Mouse (Mus musculus) gonadal fat pad, adult 2 months (tissue): Measurements from ENCODE around the gene Senp1. TPM values are rescaled to one million over a fixed set of nuclear protein-coding genes. Genes with fewer than 3 reads are reported as not detected.

Experiments used
- DNase-seq: peaks from one replicate; pipeline ENCODE4 v3.0.0-alpha.2; 2012; ENCODE audit warnings: low read depth
- polyA plus RNA-seq: library from polyadenylated mRNA; depleted of rRNA; stranded (reverse); fragments of >200 nt; gene quantifications from 2 replicates; pipeline ENCODE4 v1.2.3, GENCODE M21; 2012

Senp1 gene
- polyA plus RNA-seq, 1 experiment, result 10.8 TPM

DNA sequence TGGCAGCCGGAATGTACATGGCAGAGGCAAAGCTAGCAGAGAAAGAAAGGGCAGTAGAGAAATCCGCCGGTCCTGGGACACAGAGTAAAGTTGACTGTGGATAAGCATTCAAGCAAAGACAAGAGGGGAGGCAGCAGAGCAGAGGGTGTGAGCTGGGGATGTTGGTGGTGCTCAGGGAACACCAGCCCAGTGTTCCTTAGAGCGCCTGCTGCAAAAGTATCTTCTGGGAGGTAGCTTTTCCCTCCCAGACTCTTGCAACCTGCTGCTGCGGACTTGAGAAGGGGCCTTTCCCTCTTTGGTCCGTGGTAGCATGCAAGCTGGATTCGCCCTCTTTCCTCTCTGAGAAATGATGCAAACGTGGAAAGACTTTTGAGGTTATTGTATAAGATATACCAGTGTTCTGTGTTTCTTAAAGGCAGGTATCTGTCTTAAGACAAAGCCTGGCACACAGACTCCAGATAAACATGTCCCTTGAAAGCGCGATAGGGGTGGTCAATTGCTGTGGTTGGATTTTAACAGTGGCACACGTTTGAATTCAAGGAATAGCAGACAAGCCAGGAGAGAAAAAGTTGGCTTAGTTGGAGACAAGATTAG, 14.3 kb upstream of the Senp1 start:
- no peak for DNase-seq

- DNase-seq, result no peak
Measured at GRCm38 (mm10) chr15:98107230-98107629, 13.7 kb upstream of the Senp1 start.

GRCm38 (mm10) chr15:98106506-98106905, 13.0 kb upstream of the Senp1 start:
- DNase-seq, result no peak

GRCm38 (mm10) chr15:98102401-98102800, 8.9 kb upstream of the Senp1 start:
- no peak for DNase-seq

GRCm38 (mm10) chr15:98098519-98098918, 5.0 kb upstream of the Senp1 start:
- DNase-seq, result no peak

GRCm38 (mm10) chr15:98096957-98097356, 3.4 kb upstream of the Senp1 start:
- DNase-seq, result no peak

GRCm38 (mm10) chr15:98094905-98095304, 1.4 kb upstream of the Senp1 start:
- DNase-seq, result no peak

DNA sequence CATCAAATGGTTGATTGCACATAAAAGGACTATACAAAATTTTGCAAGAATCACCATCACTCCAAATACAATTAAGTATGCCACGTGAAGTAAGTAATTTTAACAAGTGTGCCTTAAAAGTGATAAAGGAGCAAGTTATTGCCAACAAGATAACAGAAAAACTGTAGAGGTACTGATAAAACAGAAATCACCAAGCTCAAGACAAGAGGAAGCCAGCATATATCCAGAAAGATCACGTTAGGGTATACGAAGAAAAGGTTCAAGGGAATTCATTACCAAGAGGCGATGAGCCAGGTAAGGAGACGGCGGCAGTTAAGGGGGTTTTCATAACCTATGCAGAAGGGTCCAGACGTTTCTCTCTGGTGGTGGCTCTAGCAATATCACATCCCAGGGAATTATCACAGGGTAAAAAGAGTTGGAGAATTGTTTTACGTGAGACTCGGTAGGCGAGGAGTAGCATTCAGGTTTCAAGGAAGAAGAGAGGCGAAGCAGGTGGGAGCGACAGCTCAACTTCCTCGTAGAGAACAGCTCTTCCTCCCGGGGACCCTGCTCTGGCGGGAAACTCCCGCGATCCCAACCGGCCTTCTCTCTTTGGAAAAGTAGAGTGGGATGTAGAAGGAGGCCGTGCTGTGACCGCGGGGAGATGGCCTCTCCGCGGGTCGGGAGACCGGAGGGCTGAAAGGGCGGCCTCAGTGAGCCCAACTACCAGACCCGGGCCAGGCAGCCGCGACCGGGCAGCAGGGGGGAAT, 998 bp downstream of the Senp1 start, which contains the start of gene Pfkm:
Pfkm (plus strand) TSS at position 218 of the 749 bp plus-strand sequence.
- DNase-seq, result no peak

DNA sequence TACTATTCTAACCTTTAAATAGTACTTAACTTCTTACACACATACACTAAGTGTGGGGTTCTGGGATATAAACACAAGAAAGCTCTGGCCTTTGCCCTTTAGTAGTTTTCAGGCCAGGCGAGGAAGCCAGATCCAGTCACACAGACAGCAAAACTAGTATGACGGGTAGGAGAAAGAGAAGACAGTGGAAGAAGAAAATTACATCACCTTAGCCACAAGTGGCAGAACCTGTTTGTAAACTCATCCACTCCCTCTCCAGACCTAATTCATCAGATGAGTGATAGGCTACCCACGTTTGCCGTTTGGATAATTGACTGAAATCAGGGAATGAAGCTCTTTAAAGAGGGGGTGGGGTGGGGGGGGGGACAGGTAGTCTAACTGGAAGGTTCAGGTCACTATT, 1.7 kb downstream of the Senp1 start:
- peak; percentile 72 for DNase-seq

DNA sequence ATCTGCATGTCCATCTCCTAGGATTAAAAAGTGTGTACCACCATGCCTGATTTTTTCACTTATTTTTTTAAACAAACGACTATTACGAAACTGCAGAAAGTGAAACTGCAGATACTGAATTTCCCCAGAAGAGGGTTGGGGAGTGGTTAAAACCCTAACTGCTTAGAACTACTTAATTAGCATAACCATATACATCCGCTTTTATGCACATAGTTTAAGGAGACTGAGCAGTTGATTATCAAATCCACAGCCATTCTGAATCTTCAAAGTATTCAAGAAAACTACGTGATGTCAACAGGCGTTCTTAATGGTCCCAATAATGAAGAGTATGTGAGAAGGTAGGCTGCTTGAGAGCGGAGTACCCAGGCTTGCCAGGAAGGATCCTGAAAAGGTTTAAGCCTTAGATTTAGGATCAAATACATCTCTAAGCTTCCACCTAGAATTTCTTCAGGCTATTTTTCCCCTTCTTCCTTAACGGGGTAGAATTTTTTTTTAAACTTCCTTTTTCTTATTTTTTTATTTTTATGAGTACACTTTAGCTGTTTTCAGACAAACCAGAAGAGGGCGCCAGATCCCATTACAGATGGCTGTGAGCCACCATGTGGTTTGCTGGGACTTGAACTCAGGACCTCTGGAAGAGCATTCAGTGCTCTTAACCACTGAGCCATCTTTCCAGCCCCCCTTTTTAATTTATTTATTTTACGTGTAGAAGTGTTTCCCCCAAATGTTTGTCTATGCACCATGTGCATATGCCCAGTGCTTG, 3.9 kb downstream of the Senp1 start:
- no peak for DNase-seq

GRCm38 (mm10) chr15:98088889-98089288, 4.7 kb downstream of the Senp1 start:
- DNase-seq, result no peak

- DNase-seq, result no peak
Measured at GRCm38 (mm10) chr15:98076901-98077300, 16.6 kb downstream of the Senp1 start.

DNA sequence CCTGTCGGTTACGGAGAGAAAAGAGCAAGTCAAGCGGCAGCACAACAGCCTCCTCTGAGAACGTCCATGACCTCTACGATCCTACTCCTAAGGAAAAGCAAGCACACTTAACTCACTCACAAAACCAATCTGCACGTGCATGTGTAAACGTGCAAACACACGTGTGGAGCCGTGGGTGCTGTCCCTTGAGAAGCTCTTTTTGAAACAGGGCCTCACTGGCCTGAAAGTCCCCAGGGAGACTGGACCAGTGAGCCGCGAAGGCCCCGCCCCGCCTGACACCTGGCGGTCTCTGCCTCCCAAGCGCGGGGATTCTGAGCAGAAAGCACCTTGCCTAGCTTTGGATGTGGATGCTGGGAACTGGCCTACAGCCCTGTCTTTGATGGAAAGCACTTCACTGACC, 18.5 kb downstream of the Senp1 start:
- DNase-seq, result no peak

DNA sequence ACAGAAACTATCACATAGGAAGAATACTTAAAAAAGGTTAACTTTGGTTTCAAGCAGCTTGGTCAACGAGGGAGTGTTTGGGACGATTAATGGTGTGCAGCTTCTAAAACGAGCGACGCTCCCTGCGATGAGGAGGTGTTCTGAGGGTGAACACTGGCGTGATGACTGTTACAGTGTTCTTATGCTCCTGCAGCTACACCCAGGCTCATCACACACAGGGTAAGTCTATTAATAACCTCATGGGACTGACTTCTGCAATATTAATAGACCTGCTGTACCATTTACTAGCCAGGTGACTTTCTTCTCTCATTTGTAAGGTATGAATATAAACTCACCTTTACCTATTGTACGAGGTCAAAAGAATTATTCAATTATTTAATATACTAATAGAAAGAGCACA, 19.0 kb downstream of the Senp1 start:
- DNase-seq, result no peak

GRCm38 (mm10) chr15:98070376-98070775, 23.2 kb downstream of the Senp1 start:
- DNase-seq, result no peak

DNA sequence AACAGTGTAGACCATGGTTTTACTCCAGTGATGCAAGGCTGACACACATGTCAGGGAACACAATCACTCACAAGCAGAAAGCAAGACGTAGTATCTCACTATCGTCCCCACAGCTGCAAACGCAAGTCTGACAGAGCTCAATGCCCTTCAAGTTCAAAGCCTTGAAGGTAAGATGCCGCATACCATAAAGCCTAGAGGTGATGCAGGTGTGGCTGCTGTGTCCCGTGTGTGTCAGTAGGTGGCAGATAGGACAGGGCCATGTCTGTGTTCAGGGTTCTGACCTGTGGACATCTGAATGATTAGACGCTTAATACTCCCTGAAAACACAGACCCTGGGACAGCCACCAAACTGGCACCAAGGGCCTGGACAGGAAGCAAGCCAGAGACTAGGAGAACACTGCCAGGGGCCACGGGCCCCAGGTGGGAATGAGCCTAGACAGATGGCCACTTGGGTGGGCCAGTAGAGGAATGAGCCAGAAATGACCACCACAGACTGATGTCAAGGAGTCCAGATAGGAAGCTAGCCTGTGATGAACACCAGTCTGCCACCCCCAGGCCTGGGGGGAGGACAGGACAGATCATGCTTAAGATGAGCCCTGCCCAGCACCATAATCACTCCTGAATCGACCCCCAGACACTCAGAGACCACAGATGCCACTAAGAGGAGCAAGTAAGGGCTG, 23.8 kb downstream of the Senp1 start:
- DNase-seq, result no peak

DNA sequence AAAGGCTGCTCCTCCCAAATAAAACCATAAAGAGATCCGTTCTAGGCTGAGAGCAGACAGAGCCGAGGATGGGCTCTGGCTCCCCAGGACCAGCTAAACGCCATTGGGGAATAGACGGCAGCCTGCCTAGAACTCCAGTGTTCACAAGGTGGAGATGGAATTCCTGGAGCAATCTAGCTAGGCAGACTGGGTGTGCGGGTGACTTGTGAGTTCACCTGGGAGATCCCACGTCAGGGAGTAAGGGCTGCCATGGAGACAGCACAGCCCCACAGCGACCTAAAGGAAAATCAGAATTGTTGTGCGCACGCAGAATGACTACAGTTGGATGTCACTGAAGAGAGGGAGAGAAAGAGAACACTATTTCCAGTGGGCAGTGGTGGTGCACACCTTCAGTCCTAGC, 25.0 kb downstream of the Senp1 start:
- no peak for DNase-seq

DNA sequence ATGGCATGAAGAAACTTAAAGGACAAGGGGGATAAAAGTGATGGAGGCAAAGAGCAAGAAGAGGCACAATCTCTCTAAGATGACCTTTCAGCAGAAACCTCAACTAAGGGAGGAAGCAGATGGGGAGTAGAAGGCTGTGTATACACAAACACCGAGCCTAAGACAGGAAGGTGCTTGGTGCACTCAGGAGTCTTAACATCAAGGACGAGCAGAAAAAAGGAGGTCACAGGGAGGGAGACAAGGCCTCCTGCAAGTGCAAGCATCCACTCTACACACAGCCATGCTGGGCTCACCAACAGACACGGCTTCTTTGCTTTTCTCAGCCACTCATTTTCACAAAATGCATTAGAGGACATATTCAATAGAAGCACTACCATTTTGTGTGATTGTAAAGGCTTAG, 26.1 kb downstream of the Senp1 start:
- no peak for DNase-seq

DNA sequence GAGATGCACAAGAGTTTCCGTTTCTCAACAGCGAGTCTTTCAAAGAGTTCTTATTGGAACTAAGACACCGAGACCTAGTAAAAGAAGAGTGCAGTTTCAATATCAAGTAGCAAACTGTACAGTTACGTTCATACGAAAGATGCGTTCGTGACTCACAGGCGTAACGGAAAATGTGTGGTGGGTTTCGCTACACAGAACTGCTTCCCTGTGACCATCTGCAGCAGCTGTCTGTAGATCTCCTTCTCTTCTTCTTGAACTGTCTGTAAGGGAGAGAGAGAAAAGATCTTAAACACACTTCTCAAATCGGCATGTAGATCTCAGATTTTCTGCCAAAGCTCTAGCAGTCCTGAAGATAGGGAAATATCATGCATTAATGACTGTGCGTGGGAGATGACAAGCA, 26.9 kb downstream of the Senp1 start:
- no peak for DNase-seq

DNA sequence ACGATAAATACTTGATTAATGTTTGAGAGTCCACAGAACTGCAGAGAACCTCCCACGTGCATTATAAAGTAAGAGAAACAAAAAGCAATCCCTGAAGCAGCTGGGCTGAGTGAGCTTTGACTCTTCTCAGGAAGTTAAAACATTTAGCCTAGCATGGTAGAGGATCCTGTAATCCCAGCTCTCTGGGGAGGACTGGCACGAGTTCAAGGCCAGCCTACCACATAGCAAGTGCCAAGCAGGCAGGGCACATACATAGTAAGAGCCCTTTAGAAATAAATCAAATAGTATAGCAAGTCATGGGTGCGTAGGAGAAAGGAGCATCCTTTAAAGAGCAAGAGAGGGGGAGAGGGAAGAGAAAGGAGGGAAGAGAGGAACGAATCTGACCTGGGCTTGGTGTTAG, 27.7 kb downstream of the Senp1 start:
- DNase-seq, result no peak

DNA sequence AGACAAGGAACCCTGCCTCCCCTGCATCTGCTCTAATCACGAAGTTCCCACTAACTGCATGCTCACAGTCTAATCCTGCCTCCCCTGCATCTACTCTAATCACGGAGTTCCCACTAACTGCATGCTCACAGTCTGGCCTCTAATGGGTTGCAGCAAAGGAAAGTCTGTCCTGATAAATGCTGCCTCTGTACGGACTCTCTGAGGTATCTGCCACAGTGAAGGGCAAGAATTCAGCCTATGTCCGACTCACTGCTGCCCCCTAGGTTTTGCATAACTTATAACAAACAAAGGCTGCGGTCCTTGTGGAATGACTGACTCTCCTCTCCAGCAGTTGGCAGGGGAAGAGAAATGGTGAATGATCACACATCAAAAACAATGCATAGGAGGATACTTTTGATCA, 38.3 kb downstream of the Senp1 start:
- DNase-seq, result no peak

GRCm38 (mm10) chr15:98051685-98052084, 41.9 kb downstream of the Senp1 start:
- DNase-seq, result no peak
